Mouse (Mus musculus) megakaryocyte progenitor cell, adult 5-6 weeks (primary cell): ENCODE measurements around the gene Nppb. TPM values are rescaled to one million over a fixed set of nuclear protein-coding genes. Genes with fewer than 3 reads are reported as not detected.

Experiments used
- total RNA-seq, 2 experiments: library from RNA; stranded (forward) in 1 of 2; stranded (reverse) in 1 of 2; fragments of 157-497, 149-512 nt in 1 of 2; fragments of 200-1000 nt in 1 of 2; gene quantifications; 2 replicates each; pipeline versions ENCODE4 v1.2.3 to v1.2.4; 2015 to 2017

Gene Nppb
- total RNA-seq, 2 experiments from 2014 or later = not detected

Other genes starting within 250 kb of the Nppb start
- 51.5 and 60.9 TPM in 2 replicates for gene Zfp984, start 176.0 kb upstream of the Nppb start, total RNA-seq (2015)
- gene Zfp984, start 176.0 kb upstream of the Nppb start, total RNA-seq (2017) = 26.6 and 29.0 TPM in 2 replicates
- gene Zfp933, start 137.4 kb upstream of the Nppb start, total RNA-seq (2015) = 8.3 and 9.5 TPM in 2 replicates
- gene Zfp933, start 137.4 kb upstream of the Nppb start, total RNA-seq (2017) = 6.1 and 8.6 TPM in 2 replicates
- 34.1 and 40.2 TPM in 2 replicates for gene Miip, start 117.0 kb upstream of the Nppb start, total RNA-seq (2015)
- gene Miip, start 117.0 kb upstream of the Nppb start, total RNA-seq (2017) = 43.6 and 50.4 TPM in 2 replicates
- gene Fv1, start 116.8 kb upstream of the Nppb start, total RNA-seq (2015) = 4.2 and 5.3 TPM in 2 replicates
- gene Fv1, start 116.8 kb upstream of the Nppb start, total RNA-seq (2017) = 13.4 and 15.9 TPM in 2 replicates
- gene Mfn2, start 81.1 kb upstream of the Nppb start, total RNA-seq (2015) = 24.3 and 25.0 TPM in 2 replicates
- 29.1 and 33.6 TPM in 2 replicates for gene Mfn2, start 81.1 kb upstream of the Nppb start, total RNA-seq (2017)
- 4.8 and 5.6 TPM in 2 replicates for gene Plod1, start 49.0 kb upstream of the Nppb start, total RNA-seq (2015)
- 10.5 and 12.2 TPM in 2 replicates for gene Plod1, start 49.0 kb upstream of the Nppb start, total RNA-seq (2017)
- 32.9 and 34.2 TPM in 2 replicates for gene 2510039O18Rik, start 44.9 kb upstream of the Nppb start, total RNA-seq (2015)
- gene 2510039O18Rik, start 44.9 kb upstream of the Nppb start, total RNA-seq (2017) = 30.4 and 38.6 TPM in 2 replicates
- gene Nppa, start 14.9 kb downstream of the Nppb start, total RNA-seq (2015) = not detected in 2 replicates
- gene Nppa, start 14.9 kb downstream of the Nppb start, total RNA-seq (2017) = not detected in 2 replicates
- gene Clcn6, start 53.0 kb downstream of the Nppb start, total RNA-seq (2015) = 3.3 and 4.1 TPM in 2 replicates
- 1.5 and 6.4 TPM in 2 replicates for gene Clcn6, start 53.0 kb downstream of the Nppb start, total RNA-seq (2017)
- gene Mthfr, start 53.3 kb downstream of the Nppb start, total RNA-seq (2015) = 5.5 and 6.2 TPM in 2 replicates
- 4.3 and 7.2 TPM in 2 replicates for gene Mthfr, start 53.3 kb downstream of the Nppb start, total RNA-seq (2017)
- 16.3 and 16.5 TPM in 2 replicates for gene Agtrap, start 102.2 kb downstream of the Nppb start, total RNA-seq (2015)
- 34.5 and 35.9 TPM in 2 replicates for gene Agtrap, start 102.2 kb downstream of the Nppb start, total RNA-seq (2017)
- 28.7 and 34.0 TPM in 2 replicates for gene Mad2l2, start 144.6 kb downstream of the Nppb start, total RNA-seq (2015)
- 6.6 and 8.1 TPM in 2 replicates for gene Mad2l2, start 144.6 kb downstream of the Nppb start, total RNA-seq (2017)
- not detected in 2 replicates for gene Draxin, start 144.9 kb downstream of the Nppb start, total RNA-seq (2015)
- not detected in 2 replicates for gene Draxin, start 144.9 kb downstream of the Nppb start, total RNA-seq (2017)
- gene Fbxo6, start 166.4 kb downstream of the Nppb start, total RNA-seq (2015) = 19.6 and 20.1 TPM in 2 replicates
- 9.1 and 11.5 TPM in 2 replicates for gene Fbxo6, start 166.4 kb downstream of the Nppb start, total RNA-seq (2017)
- 1.0 and 3.0 TPM in 2 replicates for gene Fbxo44, start 174.7 kb downstream of the Nppb start, total RNA-seq (2015)
- gene Fbxo44, start 174.7 kb downstream of the Nppb start, total RNA-seq (2017) = 0.81 and 1.6 TPM in 2 replicates
- not detected in 2 replicates for gene Fbxo2, start 174.8 kb downstream of the Nppb start, total RNA-seq (2015)
- gene Fbxo2, start 174.8 kb downstream of the Nppb start, total RNA-seq (2017) = not detected in 2 replicates